In genomic region chr5:51980901-51981300, GRCm38 (mm10) we compare ENCODE assay signal across 18 mouse cellular contexts.
DNase-seq lines count a peak whose midpoint lies in the region; ATAC-seq lines count a peak whose summit lies in the region.
"Had no signal": no experiment of that assay in that cellular context is flagged by ENCODE, and none has a peak within 500 bp of the region (broad histone marks: within the 10 kb centered on the region; RNA-seq: fewer than 3 reads in every experiment).

No protein-coding gene starts in this region.

- intact Hi-C loops in heart, postnatal 14 days (cut with DNase I): no loop called here

- no peak for ATAC-seq in intestine, embryonic 15.5 days
- ATAC-seq: forebrain, embryonic 13.5 days; forebrain, embryonic 15.5 days; forebrain, postnatal 0 days had no signal

- no peaks in the 10 kb centered on the region for H3K4me1 ChIP-seq in intestine, embryonic 15.5 days (replicated peaks)
- H3K4me1 ChIP-seq: embryonic facial prominence, embryonic 10.5 days; embryonic facial prominence, embryonic 12.5 days; forebrain, embryonic 13.5 days; forebrain, embryonic 15.5 days had no signal

- no peak overlapping the region for H3K4me3 ChIP-seq in intestine, embryonic 15.5 days (replicated peaks)
- H3K4me3 ChIP-seq: embryonic facial prominence, embryonic 10.5 days; embryonic facial prominence, embryonic 12.5 days; forebrain, embryonic 13.5 days; forebrain, embryonic 15.5 days had no signal

- no peak overlapping the region for H3K27ac ChIP-seq in intestine, embryonic 15.5 days
- H3K27ac ChIP-seq: embryonic facial prominence, embryonic 10.5 days; embryonic facial prominence, embryonic 12.5 days; forebrain, embryonic 13.5 days; forebrain, embryonic 15.5 days had no signal

- WGBS in intestine, embryonic 15.5 days: 80% methylated on average over 5 of the region's 5 CpGs

- no peak overlapping the region for H3K4me2 ChIP-seq in intestine, embryonic 15.5 days (replicated peaks)
- H3K4me2 ChIP-seq: embryonic facial prominence, embryonic 12.5 days; forebrain, embryonic 13.5 days; forebrain, embryonic 15.5 days had no signal

- H3K27me3 ChIP-seq in intestine, embryonic 15.5 days (replicated peaks): no peaks in the 10 kb centered on the region
- H3K27me3 ChIP-seq: embryonic facial prominence, embryonic 12.5 days; forebrain, embryonic 13.5 days; forebrain, embryonic 15.5 days had no signal

- no peak overlapping the region for H3K9ac ChIP-seq in intestine, embryonic 15.5 days
- H3K9ac ChIP-seq: embryonic facial prominence, embryonic 12.5 days; forebrain, embryonic 13.5 days; forebrain, embryonic 15.5 days; forebrain, postnatal 0 days had no signal

- H3K9me3 ChIP-seq in intestine, embryonic 15.5 days: no peaks in the 10 kb centered on the region
- H3K9me3 ChIP-seq: embryonic facial prominence, embryonic 10.5 days; embryonic facial prominence, embryonic 12.5 days; forebrain, embryonic 13.5 days; forebrain, embryonic 15.5 days had no signal

- no peaks in the 10 kb centered on the region for H3K36me3 ChIP-seq in intestine, embryonic 15.5 days
- H3K36me3 ChIP-seq: embryonic facial prominence, embryonic 10.5 days; embryonic facial prominence, embryonic 12.5 days; forebrain, embryonic 15.5 days had no signal

- DNase-seq in heart, adult 11 months: peak; percentile 64
- DNase-seq in heart, postnatal 14 days: no peak
- peak; percentile 22 for DNase-seq in right cerebral cortex, adult 18-20 months
- no peak for DNase-seq in right cerebral cortex, postnatal 4 days
- DNase-seq: adrenal gland, adult 2 months; adrenal gland, postnatal 10 days; adrenal gland, postnatal 25 days; cerebellum, adult 11-12 months; cerebellum, adult 2 months; cerebellum, adult 9-10 months; cerebellum, postnatal 10 days; cerebellum, postnatal 25 days; forebrain, postnatal 0 days had no signal

Comparison
In these comparisons a context has a peak if more than half of its experiments do, and no peak if none do; other contexts are left out.
1. DNase-seq: peak in heart, adult 11 months (single experiment) and right cerebral cortex, adult 18-20 months (single experiment); none in heart, postnatal 14 days (0 of 2) and right cerebral cortex, postnatal 4 days (single experiment).